Mouse (Mus musculus) liver, adult (tissue): ENCODE data around the gene Sox2.

ENCODE experiments used
- GATA4 ChIP-seq: IDR thresholded peaks from 2 replicates; pipeline ENCODE4 v1.6.1; 2014; ENCODE audit warnings: mild to moderate bottlenecking, low read length; ENCODE audit not compliant: insufficient replicate concordance

The Sox2 gene

DNA sequence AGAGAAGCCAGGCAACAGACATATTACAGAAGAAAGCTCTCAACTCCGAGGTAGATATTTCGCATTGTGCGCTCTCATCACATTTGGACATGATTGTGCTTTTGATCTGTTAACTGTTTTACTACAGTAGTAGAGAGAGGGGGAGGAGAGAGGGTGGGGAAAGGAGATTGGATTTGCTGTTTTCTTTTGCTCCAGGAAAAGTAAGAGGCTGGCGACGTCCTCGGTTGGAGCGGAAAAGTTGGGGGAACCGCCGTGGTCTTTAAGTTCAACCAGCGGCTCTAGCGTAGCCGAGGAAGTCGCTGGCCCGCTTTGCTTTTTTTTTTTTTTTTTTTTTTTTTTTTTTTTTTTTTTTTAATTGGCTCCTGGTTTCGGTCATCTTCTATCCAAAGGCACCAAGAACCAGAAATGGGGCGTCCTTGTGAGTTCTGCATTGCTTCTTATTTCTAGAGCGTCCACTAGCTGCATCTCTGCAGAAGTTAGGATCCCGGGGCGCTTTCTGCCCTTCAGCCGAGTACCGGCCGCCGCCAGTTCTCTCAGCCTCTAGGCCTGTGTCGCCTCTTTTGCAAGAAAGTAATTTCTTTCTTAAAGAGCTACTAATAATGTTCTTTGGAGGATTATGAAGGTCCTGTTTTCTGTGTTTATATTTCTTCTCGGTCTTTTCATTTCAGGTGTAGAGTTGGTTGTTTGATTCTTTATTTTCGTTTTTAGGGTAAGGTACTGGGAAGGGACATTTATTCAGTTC is 3.2 kb downstream of the Sox2 start:
- TF ChIP-seq GATA4: no peak

DNA sequence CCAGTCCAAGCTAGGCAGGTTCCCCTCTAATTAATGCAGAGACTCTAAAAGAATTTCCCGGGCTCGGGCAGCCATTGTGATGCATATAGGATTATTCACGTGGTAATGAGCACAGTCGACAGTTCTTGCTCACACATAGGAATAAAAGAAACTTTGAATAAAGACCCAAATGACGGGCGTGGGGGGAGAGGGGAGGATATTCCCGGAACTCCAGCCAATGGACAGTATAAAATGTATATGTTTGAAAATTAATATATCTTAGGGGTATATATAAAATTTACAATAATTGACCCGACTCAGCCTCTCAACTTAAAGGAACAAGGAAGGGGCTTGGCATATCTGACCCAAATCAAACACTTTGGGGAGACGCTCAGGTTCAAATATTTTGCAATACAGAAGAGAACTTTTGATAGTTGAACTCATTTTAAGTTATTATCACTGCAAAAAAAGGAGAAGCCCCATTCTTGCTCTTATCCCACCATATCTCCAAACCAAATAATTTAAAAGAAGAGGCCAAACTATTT is 3.8 kb downstream of the Sox2 start:
- no peak for TF ChIP-seq GATA4

DNA sequence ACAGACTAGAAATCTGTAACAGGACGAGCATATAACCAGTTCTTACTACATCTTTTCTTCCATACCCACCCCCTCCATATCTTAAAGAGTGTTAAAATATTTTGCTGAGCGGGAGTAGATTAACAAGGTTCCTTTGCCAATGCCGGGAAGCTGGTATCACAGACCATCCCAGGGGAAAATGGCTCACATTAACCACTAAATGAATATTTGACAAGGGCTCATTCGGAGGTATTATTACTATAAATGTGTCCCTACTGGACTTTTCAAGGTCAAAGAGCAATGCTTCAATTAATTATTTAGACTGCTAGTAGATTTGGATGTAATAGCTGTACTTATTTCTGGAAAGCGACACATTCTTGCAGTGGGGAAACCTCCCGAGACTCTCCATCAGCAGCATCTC is 4.6 kb downstream of the Sox2 start:
- no peak for TF ChIP-seq GATA4

DNA sequence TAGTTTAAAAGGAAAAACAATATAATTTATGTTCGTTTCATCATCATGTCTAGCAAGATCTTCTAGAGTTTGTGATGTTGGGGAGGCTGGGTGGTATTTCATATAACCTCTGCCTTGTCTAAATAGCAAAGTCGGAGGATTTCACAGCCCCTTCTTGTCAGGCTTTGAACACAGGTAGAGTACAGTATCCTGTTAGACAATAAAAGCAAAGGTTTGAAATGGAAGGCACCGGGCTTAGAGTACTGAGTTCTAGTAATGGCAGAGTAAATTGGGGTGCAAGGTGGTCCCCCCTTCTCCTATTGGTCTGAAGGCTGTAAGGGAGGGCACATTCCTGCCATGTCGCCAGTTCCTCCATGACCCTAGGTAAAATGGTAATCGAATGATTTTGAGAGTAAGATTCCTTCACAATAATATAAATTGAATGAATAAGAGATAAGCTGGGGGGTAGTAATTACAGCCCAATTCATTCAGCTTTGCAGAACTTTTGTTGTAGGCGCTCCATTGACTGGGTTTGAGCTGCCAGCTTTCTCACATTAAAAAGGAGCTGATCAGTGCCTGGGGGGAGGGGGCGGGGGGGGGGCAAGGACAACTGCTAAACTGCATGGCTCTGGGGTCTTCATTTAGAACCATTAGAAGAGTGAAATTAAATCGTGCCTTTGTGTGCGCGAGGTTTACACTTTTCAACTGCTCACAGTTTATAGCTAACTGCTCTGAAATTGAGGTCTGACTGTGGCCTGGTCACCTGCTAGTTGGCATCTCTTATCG is 5.3 kb downstream of the Sox2 start:
- no peak for TF ChIP-seq GATA4

DNA sequence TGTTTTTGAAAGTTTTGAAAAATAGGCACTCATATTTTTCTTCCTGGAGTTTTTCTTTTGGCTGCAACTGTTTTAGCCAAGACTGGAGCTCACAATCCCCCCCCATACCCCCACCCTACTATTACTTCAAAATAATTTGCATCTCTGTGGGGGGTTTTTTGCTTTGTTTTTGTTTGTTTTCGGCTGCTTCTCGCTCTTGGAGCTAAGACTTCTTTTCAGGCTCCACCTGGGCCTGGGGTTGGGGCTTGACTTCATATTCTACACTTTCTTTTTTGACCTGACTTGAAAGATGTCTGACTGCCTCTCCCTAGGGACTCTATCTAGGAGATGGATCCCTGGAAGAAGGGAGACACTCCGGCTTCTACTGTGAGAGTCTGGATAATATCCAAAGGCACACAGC is 5.9 kb downstream of the Sox2 start:
- no peak for TF ChIP-seq GATA4

DNA sequence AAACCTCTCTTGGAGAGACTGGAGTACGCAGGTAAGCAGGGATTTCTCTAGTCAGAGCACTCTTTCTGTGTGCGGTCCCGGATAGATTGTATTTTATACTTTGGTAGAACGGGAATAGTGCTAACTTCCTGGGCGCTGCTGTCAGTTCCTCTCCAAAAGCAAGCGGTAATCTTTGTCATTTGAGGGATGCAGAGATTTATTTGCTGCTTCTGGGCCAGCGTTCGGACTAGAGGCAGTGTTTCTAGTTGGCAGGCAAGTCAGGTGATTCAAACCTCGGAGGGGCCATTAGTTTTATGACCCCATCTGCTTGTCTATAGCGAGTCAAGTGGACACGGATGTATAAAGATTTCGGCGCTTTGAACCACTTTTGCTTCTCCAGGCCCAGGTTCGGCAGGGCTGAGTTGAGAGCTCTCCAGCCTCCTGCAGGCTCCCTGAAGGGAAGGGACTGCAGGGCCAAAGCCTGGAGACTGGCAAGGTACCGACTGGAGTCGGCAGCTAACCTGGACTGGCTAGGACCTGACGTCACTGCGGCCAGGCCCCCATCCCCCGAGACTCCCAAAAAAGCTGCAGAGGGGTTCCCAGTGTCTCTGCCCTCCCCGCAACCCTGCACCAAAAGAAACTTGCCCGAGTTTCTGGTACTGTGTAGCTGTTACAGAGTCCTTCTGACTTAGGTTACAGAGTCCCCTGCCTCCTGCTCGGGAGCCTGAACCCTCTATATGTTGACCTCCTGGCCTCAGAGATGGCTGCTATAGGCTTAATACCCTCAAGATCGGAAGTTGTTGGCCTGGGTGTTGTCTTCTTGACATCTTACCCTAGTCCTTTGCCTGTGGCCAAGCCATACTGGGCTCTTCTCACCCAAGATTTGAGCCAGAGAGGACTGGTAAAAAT is 6.9 kb downstream of the Sox2 start:
- no peak for TF ChIP-seq GATA4

DNA sequence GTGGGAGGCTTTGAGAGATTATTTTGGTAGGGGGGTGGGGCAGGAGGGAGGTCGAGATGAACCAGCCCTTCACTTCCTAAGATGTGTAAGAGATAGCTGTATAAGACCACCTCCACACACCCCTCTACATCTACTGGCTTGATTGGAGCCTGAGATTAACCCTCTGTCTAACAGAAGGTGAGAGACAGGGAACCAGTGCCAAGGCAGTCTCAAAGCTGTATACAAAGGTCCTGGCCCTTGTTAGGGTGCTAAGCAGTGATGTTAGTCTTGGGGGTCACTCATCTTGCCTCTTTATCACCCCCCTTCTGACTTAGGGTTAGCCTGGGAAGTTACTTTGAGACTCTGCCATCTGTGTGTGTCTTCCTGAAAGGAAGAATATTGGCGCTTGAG is 7.5 kb downstream of the Sox2 start:
- TF ChIP-seq GATA4: no peak

DNA sequence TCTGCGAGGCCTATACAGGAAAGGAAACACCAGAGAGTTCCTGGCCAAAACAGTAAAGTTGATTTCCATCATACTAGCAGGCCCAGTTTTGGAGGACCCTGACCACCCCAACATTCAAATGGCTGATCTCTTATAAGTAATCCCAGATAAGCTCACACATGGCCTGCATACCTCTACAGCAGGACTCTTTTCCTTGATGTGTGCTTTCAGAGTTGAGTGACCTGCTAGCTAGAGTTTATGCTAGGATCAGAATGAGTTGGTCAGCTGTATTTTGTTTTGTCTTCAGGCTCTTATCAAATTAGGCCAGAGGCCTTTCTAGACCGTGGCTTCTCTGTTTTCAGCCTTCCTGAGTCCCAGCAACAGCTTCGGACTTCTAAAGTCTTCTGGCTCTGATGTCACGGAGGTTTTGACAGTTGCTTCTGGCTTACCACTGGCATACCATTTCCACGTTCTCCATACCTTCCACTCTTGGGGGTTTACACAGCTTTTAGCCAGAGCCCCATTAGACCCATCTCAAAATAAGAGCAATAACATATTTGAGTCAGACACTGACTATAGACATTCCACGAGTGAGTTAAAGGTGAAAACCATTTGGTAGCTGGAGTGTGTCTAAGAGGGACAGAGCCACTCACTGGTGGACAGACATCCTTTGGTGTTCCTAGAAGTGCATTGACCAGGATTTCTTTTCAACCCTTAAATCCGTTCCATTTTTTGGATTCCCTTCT is 8.2 kb downstream of the Sox2 start:
- no peak for TF ChIP-seq GATA4

DNA sequence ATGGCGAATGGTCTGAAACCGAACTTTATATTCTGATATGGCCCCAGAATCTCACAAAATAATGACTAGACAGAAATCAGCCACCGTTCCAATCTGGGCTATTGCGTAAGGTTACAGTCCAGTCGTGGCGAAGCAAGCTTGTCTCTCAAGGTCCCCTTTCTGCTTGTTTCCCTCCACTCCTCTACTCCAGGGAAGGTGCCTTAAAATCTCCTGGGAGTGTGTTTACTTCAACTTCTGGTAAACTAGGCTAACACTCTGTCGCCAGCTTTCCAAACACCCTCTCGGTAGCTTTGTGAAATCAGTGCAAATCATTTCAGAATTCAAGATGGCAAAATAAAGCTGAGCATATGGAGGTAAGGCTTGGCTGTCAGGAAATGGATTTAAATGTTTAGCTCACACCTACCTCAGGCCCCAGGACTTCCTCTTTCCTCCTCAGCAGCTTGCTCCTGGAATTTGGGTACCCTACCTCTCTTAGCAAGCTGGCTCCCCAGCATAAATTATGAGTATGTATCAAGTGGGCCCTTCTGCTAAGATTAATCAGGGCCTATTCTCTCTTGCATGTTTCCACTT is 8.8 kb downstream of the Sox2 start:
- TF ChIP-seq GATA4: no peak

DNA sequence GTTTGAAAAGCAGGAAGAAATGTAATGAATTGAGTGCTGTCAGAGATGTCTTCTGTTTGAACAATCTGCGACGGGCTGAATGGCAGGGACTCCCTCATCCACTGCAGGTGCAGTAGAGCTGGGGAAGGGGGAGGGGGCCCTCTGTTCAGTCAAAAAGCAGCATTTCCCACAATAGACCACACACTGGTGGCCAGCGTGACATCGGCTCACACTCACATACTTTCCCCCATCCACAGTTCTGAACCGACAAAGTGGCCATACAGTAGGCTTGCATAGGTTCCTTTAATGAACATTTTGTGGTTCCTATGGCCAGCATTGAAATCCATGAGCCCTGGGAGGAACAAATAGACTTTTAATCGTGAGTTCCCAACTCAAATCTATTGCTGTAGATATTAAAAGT is 9.7 kb downstream of the Sox2 start:
- TF ChIP-seq GATA4: no peak

DNA sequence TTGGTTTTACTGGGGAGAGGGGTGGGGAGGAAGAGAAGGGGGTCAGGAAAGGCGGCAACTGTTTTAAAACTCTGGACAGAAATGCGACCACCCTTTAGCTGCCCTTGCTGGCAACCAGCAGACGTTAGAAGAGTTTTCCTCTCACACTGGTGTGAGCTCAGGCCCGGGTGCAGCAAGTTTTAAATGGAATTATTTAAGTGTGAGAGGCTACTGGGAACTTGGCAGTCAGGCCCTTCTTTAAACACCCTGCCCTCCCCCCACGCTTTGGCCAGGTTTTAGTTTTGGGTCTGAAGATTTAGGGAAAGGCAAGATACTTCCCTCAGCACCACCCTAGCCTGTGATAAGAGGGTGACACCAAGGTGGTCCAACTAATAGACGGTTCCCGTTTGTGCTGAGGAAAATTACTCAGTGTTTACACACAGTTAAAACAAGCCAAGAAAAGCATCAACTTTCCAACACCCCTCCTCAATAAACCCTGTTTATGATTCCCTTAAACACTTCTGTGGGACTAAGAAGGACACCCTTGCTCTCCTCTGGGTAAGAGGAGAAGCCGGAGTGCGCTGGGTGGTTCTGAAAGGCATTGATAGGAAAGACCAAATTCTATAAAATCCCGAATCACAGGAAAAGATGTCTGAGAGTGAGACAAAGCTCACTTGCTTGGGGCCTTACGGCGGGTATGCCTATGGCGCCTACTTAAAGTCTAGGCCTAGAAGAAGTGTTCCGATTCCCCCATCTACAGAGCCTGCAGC is 10.5 kb downstream of the Sox2 start:
- TF ChIP-seq GATA4: no peak

DNA sequence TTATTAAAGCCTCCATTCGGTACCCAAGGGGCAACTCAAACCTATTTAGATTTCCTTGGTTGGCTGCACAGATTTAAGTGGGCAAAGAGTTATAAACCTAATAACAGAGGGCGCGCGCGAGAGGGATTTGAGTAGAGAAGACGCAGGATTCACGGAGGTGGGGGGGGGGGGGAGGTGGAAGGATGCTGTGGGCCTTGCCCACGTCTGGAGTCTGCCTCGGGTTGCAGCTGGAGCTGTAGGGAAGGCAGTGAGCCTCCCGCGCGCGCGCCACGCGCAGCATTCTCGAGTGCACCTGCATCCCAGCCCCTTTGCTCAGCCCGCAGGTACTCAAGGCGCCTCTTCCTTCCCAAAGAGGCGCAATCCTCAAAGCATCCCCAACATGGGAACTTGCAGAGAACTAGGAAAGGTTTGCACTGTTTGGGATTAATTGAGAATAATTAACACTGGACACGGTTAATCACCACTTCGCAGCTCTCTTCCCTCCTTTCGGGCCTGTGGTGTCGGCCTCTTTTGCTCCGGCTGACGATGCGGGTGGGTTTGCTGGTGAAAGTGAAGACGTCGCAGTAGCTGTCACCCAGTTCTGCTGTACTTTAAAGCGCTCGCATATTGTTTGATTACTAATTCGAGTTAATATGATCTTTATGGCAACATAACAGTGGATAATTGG is 11.3 kb downstream of the Sox2 start:
- no peak for TF ChIP-seq GATA4

DNA sequence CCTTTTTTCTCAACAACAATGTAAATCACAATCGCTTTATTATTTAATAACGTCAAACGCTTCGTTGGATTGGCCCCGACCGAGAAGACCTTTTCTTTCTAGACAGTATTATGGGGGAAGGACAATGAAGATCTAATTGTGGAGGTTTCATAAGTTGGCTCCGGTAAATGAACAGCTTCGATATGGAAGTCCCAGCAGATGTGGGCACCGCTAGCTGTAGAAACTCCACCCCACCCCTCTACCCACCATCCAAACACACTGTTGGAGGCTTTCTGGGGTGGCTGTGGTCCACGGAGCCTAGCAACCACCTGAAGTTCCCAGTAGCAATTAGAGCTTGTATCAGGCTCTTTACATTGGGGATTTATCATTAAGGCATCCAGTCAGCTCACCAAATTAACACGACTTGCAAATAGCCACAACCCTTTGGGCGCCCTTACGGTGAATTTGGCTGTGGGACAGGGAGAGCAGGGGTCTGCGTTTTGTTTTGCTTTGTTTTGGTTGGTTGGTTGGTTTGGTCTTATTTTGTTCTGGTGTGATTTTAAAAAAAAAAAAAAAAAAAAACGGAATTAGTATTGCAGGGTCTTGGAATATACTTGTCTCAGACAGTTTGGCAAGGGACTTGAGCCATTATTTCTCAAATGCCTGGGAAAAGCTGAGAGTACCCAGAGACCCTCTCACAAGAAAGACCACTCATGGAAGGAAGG is 12.0 kb downstream of the Sox2 start:
- no peak for TF ChIP-seq GATA4
